Mouse (Mus musculus): Measurements from ENCODE around the gene Arsa.

DNA sequence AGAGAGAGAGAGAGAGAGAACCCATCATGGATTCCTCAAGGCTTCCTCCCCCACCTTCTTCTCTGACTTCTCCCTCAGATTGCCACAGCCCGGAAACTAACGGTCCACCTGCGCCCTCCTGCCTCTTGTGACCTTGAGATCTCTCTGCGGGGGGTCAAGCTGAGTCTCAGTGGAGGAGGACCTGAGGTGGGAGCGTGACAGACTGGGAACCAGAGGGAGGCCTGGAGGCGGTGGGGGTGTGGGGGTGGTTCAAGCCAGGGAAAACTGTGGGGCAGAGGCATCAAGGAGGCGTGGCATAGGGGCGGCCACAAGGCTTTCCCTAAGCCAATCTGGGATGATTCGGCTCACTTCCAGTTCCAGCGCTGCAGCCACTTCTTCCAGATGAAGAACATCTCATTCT lies 16.9 kb downstream of the Arsa start:
- TF ChIP-seq POLR2A (IDR thresholded peaks at IDR 0.05; ENCODE audit: insufficient read depth, low read length) (no peak), CTCF (IDR thresholded peaks at IDR 0.05; ENCODE audit: low read depth, low read length) (no peak)

Measured in ES-Bruce4 (cell line).